Mouse (Mus musculus): Measurements from ENCODE around the gene Dhx40. TPM values are rescaled to one million over a fixed set of nuclear protein-coding genes. Genes with fewer than 3 reads are reported as not detected.
"Not testable (repeated sequence)": the region's sequence is repeated elsewhere in the genome, so short reads cannot be mapped to it uniquely, and the experiment has no call there.

The Dhx40 gene
- total RNA-seq, 1 experiment from 2014 or later: 38.1 TPM

GRCm38 (mm10) chr11:86818928-86819327, 11.4 kb upstream of the Dhx40 start:
- DNase-seq: no peak

- DNase-seq: not testable (repeated sequence)
Measured at GRCm38 (mm10) chr11:86816288-86816687, 8.7 kb upstream of the Dhx40 start.

GRCm38 (mm10) chr11:86814481-86814880, 6.9 kb upstream of the Dhx40 start:
- DNase-seq: not testable (repeated sequence)

GRCm38 (mm10) chr11:86813256-86813655, 5.7 kb upstream of the Dhx40 start:
- not testable (repeated sequence) for DNase-seq

- DNase-seq: no peak
Measured at GRCm38 (mm10) chr11:86811326-86811630, 3.7 kb upstream of the Dhx40 start.

- DNase-seq: no peak
Measured at GRCm38 (mm10) chr11:86810572-86811325, 3.2 kb upstream of the Dhx40 start.

GRCm38 (mm10) chr11:86809828-86810227, 2.3 kb upstream of the Dhx40 start:
- no peak for DNase-seq

- DNase-seq: peak; percentile 54
Measured at GRCm38 (mm10) chr11:86807001-86807477, 507 bp downstream of the Dhx40 start.

- DNase-seq: no peak
Measured at GRCm38 (mm10) chr11:86794161-86794560, 13.4 kb downstream of the Dhx40 start.

- not testable (repeated sequence) for DNase-seq
Measured at GRCm38 (mm10) chr11:86787436-86787835, 20.1 kb downstream of the Dhx40 start.

- DNase-seq: no peak
Measured at GRCm38 (mm10) chr11:86785767-86786166, 21.8 kb downstream of the Dhx40 start.

GRCm38 (mm10) chr11:86769884-86770283, 37.7 kb downstream of the Dhx40 start:
- no peak for DNase-seq

- no peak for DNase-seq
Measured at GRCm38 (mm10) chr11:86764501-86764900, 43.0 kb downstream of the Dhx40 start.

GRCm38 (mm10) chr11:86763127-86763526, 44.4 kb downstream of the Dhx40 start:
- not testable (repeated sequence) for DNase-seq

- no peak for DNase-seq
Measured at GRCm38 (mm10) chr11:86760357-86760756, 47.2 kb downstream of the Dhx40 start.

GRCm38 (mm10) chr11:86759886-86760285, 47.7 kb downstream of the Dhx40 start:
- no peak for DNase-seq

- no peak for DNase-seq
Measured at GRCm38 (mm10) chr11:86759226-86759625, 48.3 kb downstream of the Dhx40 start.

- DNase-seq: no peak
Measured at GRCm38 (mm10) chr11:86758559-86758958, 49.0 kb downstream of the Dhx40 start.

- peak; percentile 93 for DNase-seq
Measured at GRCm38 (mm10) chr11:86757480-86758371, 49.8 kb downstream of the Dhx40 start, which contains the start of gene Cltc. Gene Cltc, minus strand, starts transcription at chr11:86757565.

GRCm38 (mm10) chr11:86757142-86757479, 50.4 kb downstream of the Dhx40 start:
- DNase-seq: no peak

GRCm38 (mm10) chr11:86756156-86757141, 51.1 kb downstream of the Dhx40 start:
- DNase-seq: peak; percentile 52

GRCm38 (mm10) chr11:86752404-86752803, 55.1 kb downstream of the Dhx40 start:
- DNase-seq: no peak

Data from adrenal gland, postnatal 25 days (tissue).